Mouse (Mus musculus): ENCODE results near the gene Gm11634.
"Not testable (repeated sequence)": the region's sequence is repeated elsewhere in the genome, so short reads cannot be mapped to it uniquely, and the experiment has no call there.

Gene Gm11634

DNA sequence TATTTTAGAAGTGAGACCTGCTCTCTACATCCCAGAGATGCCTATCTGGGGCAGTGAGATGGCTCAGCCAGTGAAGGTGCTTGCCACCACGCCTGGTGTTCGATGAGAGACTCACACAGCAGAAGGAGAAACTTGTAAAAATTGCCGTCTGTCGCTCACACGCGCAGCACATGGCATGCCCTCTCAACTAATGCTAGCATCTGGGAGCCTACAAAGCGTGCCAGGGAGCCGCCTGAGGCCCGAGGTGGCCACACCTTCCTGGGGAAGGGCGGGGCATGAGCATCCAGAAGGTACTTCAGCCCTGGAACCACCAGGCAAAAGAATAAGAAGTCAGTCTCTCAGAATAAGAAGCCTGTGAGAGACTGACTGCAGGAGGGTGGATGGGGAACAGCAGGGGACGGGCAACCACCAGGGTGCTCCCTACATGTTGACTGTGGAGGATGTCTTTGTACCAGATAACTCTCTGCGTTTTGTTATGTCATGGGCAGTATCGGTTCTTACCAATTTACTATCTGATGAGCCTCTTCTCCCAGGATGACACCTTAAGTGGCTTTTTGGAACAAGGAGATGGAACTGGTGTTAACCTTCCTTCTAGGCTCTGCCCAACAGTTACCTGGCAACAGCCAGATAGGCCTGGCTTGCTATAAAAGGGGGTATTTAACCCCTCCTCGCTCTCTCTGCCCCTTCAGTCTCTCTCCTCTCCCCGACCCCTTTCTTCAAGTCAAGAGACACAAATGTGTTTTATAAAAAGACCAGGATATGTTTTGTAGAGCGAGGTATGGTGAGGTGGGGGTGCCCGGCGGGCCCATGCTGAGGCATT is 18.1 kb upstream of the Gm11634 start:
- in situ Hi-C loops (cut with MboI, MseI), result no loop called here

GRCm38 (mm10) chr11:101616104-101616503 is 17.0 kb upstream of the Gm11634 start:
- in situ Hi-C loops (cut with MboI, MseI), result no loop called here

- in situ Hi-C loops (cut with MboI, MseI), result no loop called here
Measured at GRCm38 (mm10) chr11:101615380-101615779, 16.3 kb upstream of the Gm11634 start.

GRCm38 (mm10) chr11:101614116-101614515 is 15.1 kb upstream of the Gm11634 start:
- in situ Hi-C loops (cut with MboI, MseI), result no loop called here

DNA sequence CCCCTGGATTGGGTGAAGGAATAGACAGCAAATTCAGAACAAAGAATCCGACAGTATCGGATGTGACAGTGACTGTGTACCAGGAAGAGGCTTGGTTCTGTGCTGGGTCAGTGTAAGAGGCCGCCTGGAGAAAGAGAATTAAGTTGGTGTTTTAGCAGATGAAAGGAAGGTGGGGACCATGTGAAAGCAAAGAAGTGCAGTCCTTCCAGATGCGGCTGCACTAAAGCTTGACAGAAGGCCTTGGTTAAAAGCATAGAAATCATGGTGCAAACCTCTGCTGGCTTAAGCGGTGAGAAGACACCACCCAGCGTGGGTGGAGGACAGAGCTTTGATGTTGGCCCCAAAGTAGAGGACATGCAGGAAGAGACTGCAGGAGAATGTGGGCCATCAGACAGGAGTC is 14.5 kb upstream of the Gm11634 start:
- in situ Hi-C loops (cut with MboI, MseI), result no loop called here

GRCm38 (mm10) chr11:101610445-101610844 is 11.4 kb upstream of the Gm11634 start:
- in situ Hi-C loops (cut with MboI, MseI), result no loop called here

- in situ Hi-C loops (cut with MboI, MseI), result not testable (repeated sequence)
Measured at GRCm38 (mm10) chr11:101607134-101607533, 8.1 kb upstream of the Gm11634 start.

DNA sequence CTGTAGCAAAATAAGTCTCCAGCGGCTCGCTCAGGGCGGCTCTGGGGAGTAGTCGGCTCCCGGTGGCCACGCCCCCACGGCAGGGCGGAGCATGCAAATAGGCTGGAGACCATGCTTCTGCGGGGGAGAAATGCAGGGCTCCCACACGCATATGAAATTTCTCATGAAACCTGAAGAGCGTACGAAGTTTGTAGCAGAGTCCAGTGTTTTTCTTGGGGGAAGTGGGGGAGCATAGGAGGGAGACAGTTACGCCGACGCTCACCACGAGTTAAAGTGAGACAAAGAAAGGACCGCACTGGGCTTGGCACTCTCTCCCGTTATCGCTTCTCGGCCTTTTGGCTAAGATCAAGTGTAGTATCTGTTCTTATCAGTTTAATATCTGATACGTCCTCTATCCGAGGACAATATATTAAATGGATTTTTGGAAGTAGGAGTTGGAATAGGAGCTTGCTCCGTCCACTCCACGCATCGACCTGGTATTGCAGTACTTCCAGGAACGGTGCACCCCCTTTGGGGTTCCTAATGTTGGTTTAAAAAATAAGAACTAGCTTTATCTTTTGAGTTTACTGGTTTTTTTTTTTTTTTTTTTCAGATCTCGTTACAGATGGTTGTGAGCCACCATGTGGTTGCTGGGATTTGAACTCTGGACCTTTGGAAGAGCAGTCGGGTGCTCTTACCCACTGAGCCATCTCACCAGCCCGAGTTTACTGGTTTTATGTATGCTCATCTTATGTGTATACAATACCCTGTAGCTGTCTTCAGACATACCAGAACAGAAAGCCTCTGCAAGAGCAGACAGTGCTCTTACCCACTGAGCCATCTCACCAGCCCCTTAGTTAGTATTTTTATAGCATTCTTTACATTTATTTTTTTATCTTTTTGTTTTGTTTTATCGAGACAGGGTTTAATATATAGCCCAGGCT is 5.7 kb upstream of the Gm11634 start:
- in situ Hi-C loops (cut with MboI, MseI), result not testable (repeated sequence)

GRCm38 (mm10) chr11:101604116-101604515 is 5.1 kb upstream of the Gm11634 start:
- in situ Hi-C loops (cut with MboI, MseI), result no loop called here

- in situ Hi-C loops (cut with MboI, MseI), result no loop called here
Measured at GRCm38 (mm10) chr11:101602491-101602890, 3.4 kb upstream of the Gm11634 start.

DNA sequence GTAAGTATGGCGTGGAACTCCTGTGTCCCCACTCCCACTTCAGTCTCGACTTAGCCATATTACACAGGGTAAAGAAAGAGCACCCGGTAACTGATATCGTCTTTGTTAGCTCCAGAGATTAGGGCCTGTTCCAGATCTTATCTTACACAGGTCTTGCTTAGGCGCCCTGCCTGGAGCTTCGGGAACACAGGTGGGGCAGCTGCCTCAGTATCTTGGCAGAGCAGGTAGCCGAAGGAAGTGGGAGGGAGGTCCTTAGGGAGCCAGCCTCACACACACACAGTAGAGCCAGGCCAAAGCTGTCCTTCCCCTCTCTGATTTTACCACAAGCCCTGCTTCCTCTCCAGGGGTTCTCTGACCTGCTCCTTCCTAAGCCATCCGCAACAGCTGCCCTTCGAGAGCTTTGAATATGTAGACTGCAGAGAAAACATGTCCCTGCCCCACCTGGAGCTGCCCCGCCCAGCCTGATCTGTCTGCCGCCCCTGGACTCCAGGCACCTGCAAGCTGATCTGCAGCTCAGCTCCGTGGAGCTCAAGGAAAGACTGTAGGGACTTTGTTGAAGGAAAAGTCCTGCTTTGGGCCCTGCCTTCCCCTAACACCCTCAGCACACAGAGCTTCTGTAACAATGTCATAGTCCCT is 8.9 kb downstream of the Gm11634 start:
- in situ Hi-C loops (cut with MboI, MseI), result no loop called here

GRCm38 (mm10) chr11:101589444-101589843 is 9.6 kb downstream of the Gm11634 start:
- in situ Hi-C loops (cut with MboI, MseI), result no loop called here

DNA sequence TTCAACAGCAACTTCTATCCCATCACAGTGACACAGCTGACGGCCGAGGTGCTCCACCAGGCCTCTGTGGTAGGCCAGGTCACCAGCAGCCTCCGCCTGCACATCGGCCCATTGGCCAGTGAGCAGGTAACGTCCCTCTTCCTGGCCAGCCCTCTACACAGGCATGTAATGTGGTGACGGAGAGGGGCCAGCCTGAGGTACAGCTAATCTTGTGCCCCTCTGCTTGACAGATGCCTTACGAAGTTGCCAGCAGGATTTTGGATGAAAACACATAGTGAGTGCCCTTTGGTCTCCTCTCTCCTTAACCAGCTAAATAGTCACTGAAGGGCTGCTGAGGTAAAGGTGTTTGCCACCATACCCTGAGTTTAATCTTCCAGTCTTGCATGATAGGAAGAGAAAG is 10.2 kb downstream of the Gm11634 start:
- in situ Hi-C loops (cut with MboI, MseI), result no loop called here

- in situ Hi-C loops (cut with MboI, MseI), result no loop called here
Measured at GRCm38 (mm10) chr11:101587676-101588075, 11.4 kb downstream of the Gm11634 start.

GRCm38 (mm10) chr11:101585805-101586204 is 13.3 kb downstream of the Gm11634 start:
- in situ Hi-C loops (cut with MboI, MseI), result no loop called here

- in situ Hi-C loops (cut with MboI, MseI), result not testable (repeated sequence)
Measured at GRCm38 (mm10) chr11:101585031-101585430, 14.0 kb downstream of the Gm11634 start.

DNA sequence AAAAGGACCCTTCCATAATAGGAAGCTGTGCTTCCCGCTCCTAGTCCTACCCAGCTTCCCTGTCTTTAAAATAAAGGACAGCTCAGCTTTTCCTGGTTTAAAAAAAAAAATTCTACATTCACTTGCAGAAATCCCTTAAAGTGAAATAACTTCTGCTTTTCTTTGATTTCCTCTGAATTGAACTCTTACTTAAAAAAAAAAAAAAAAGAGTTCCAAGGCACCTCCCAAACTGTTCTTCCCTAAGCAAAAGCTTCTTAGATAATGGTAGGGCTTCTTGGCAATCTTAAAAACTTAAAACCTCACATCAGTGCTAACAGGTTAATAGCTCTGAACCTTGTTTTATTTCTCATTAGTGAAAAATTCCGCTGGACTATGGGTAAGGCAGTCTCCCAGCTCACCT is 15.9 kb downstream of the Gm11634 start:
- in situ Hi-C loops (cut with MboI, MseI), result no loop called here

- in situ Hi-C loops (cut with MboI, MseI), result no loop called here
Measured at GRCm38 (mm10) chr11:101582054-101583035, 16.7 kb downstream of the Gm11634 start, which contains the start of gene Tmem106a. TSS of gene Tmem106a (plus strand) at chr11:101582242.

DNA sequence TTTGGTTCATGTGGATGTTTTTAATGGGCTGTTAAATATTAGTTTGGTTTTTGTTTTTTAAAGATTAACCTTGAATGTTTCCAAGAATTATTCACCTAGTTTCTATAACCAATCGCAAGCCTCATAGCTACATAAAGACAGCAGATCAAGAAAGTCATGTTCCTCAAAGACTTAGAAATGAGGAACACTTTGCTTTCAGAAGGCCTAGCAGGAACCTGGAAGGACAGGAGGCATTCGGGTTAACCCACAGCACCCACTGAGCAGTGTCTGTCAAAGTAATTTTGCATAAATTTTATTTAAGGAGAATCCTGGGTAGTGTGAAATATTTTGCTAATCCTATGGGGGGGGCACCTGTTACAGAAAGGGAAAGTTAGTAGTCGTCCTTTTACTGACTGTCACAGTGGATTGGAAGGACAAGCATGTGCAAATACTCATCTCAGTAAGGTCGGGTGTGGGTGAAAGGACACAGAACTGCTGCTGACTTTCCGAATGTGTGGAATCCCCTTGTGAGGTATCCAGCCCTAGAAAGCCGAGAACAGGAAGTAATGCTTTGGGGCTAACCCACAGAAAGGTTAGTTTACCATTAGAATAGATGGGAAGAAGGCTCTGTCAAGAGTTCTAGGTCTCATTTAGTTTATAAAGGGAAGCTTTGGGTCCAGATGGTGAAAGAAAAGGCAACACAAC is 17.8 kb downstream of the Gm11634 start:
- in situ Hi-C loops (cut with MboI, MseI), result no loop called here

DNA sequence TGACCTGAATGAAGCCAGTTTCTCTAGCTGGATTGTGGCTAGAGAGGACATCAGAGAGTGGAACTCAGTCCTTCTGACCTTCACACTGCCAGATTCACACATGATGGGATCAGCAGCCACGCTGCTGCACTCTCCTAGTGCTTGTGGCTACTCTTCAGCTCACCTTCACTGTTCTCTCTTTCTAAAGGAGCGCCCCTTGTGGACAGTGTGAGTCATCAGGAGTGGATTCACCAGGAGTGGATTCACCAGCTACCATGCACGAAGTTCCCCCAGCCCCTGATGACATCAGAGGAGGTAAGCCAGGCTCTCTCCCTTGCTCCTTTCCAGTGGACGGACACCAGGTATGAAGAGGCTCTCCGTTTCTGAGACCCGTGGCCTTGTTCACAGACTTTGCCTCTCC is 22.9 kb downstream of the Gm11634 start:
- in situ Hi-C loops (cut with MboI, MseI), result no loop called here

Data from T-helper 1 cell (primary cell).